ENCODE assay signal across 9 mouse cellular contexts in genomic region chr5:45474215-45474614, GRCm38 (mm10). TPM values are rescaled to one million over a fixed set of nuclear protein-coding genes. Genes with fewer than 3 reads are reported as not detected.
DNase-seq lines count a peak whose midpoint lies in the region; TF ChIP-seq lines count a peak whose summit lies in the region.
"Had no signal": no experiment of that assay in that cellular context is flagged by ENCODE, and none has a peak within 500 bp of the region (broad histone marks: within the 10 kb centered on the region; RNA-seq: fewer than 3 reads in every experiment).

No protein-coding gene starts in this region.

- no peak for TF ChIP-seq POLR2A in MEL (IDR thresholded peaks at IDR 0.05; ENCODE audit: control insufficient read depth in 1 of 2, insufficient read depth in 1 of 2, low read depth in 1 of 2, low read length in 2 of 2, poor library complexity in 1 of 2)

- H3K79me2 ChIP-seq in MEL (ENCODE audit: control insufficient read depth, insufficient read depth, low read length, poor library complexity), result no peaks in the 10 kb centered on the region

- TF ChIP-seq CTCF in left cerebral cortex, adult 2 months (IDR thresholded peaks at IDR 0.05), result peak; percentile 86
- TF ChIP-seq CTCF in MEL (IDR thresholded peaks at IDR 0.05 in 2 of 3, conservative IDR thresholded peaks at IDR 0.05 in 1 of 3; ENCODE audit: control insufficient read depth in 1 of 3, insufficient read depth in 1 of 3, low read depth in 2 of 3, low read length in 3 of 3, poor library complexity in 1 of 3, severe bottlenecking in 1 of 3), result peak; percentile 34 to 98 (median 90)

- no peaks in the 10 kb centered on the region for H3K9me3 ChIP-seq in MEL (replicated peaks; ENCODE audit: insufficient read depth, low read length)

- H3K4me3 ChIP-seq in left cerebral cortex, adult 2 months, result no peak overlapping the region
- no peak overlapping the region for H3K4me3 ChIP-seq in MEL (ENCODE audit: control insufficient read depth in 1 of 2, insufficient read depth in 1 of 2, low read depth in 2 of 2, low read length in 2 of 2)

- DNase-seq in left cerebral cortex, adult 2 months (ENCODE audit: extremely low spot score in 1 of 2, low spot score in 2 of 2), result peak in 1 of 2 experiments; percentile 48
- no peak for DNase-seq in left cerebral cortex, postnatal 36 days (ENCODE audit: low spot score in 2 of 2)
- peak; percentile 89 for DNase-seq in MEL (ENCODE audit: low read depth, low spot score)
- DNase-seq in cerebellum, adult 9-11 months, result peak; percentile 30
- peak; percentile 17 to 58 for DNase-seq in heart, postnatal 14 days
- peak; percentile 39 for DNase-seq in left cerebral cortex, postnatal 4 days
- peak; percentile 17 to 46 for DNase-seq in natural killer cell, adult 2 months (ENCODE audit: low spot score in 2 of 2)
- no peak for DNase-seq in spleen, postnatal 4 days (ENCODE audit: low spot score in 2 of 2)

- H3K9ac ChIP-seq in MEL (ENCODE audit: control insufficient read depth, low read depth, low read length, poor library complexity, severe bottlenecking), result no peak overlapping the region

- intact Hi-C loops in left cerebral cortex, adult 2 months (cut with DNase I), result loop anchor here (1.0 to 2.0 kb wide), 3 partner anchors 19 to 195 kb away; partner anchors contain the start of genes Lap3 and Ncapg
- intact Hi-C loops in left cerebral cortex, postnatal 36 days (cut with DNase I), result loop anchor here (1.0 to 5.0 kb wide), 3 partner anchors 58 to 873 kb away; no protein-coding TSS in a partner anchor
- intact Hi-C loops in heart, postnatal 14 days (cut with DNase I), result loop anchor here (2.0 to 5.0 kb wide), 2 partner anchors 195 to 873 kb away; partner anchors contain the start of gene Ncapg
- intact Hi-C loops in left cerebral cortex, postnatal 4 days (cut with DNase I), result loop anchor here (2.0 to 10.0 kb wide), 2 partner anchors 195 to 871 kb away; partner anchors contain the start of gene Ncapg

- H3K4me1 ChIP-seq in MEL (ENCODE audit: control insufficient read depth in 1 of 2, insufficient read depth in 2 of 2, low read length in 2 of 2), result no peaks in the 10 kb centered on the region

- no peaks in the 10 kb centered on the region for H3K36me3 ChIP-seq in MEL (ENCODE audit: control insufficient read depth in 1 of 2, insufficient read depth in 2 of 2, low read length in 2 of 2)

- peak; percentile 99 for TF ChIP-seq RAD21 in MEL (IDR thresholded peaks at IDR 0.05; ENCODE audit: low read depth, low read length)

- TF ChIP-seq EP300 in MEL (IDR thresholded peaks at IDR 0.05; ENCODE audit: low read depth in 1 of 2, low read length in 2 of 2), result no peak

- peaks cover 3 to 10% of the 10 kb centered on the region in 2 experiments for H3K27me3 ChIP-seq in MEL (ENCODE audit: control insufficient read depth in 1 of 2, insufficient read depth in 2 of 2, low read length in 2 of 2)

- H3K27ac ChIP-seq in left cerebral cortex, adult 2 months, result peak overlapping the region; percentile 3; the same call in 1 of the 2 replicates
- H3K27ac ChIP-seq in MEL (ENCODE audit: control insufficient read depth, low read depth, low read length), result no peak overlapping the region

TF ChIP-seq in MEL, 35 proteins besides CTCF, POLR2A, EP300 and RAD21:
- TF ChIP-seq SMC3 (IDR thresholded peaks at IDR 0.05; ENCODE audit: low read depth, low read length) (peak; percentile 92), ELF1 (IDR thresholded peaks at IDR 0.05; ENCODE audit: low read depth, low read length) (no peak), NRF1 (IDR thresholded peaks at IDR 0.05; ENCODE audit: insufficient read depth, low read depth, low read length, poor library complexity, severe bottlenecking) (no peak), USF1 (IDR thresholded peaks at IDR 0.05; ENCODE audit: low read depth, low read length) (no peak), TCF12 (IDR thresholded peaks at IDR 0.05; ENCODE audit: low read depth, low read length) (no peak), TBP (IDR thresholded peaks at IDR 0.05; ENCODE audit: low read depth, low read length) (no peak), UBTF (IDR thresholded peaks at IDR 0.05; ENCODE audit: borderline replicate concordance, insufficient read depth, low read depth, low read length) (no peak), ZNF384 (IDR thresholded peaks at IDR 0.05; ENCODE audit: low read depth, low read length) (no peak), SIN3A (IDR thresholded peaks at IDR 0.05; ENCODE audit: low read length) (peak; percentile 66), HCFC1 (IDR thresholded peaks at IDR 0.05; ENCODE audit: low read depth, low read length) (no peak), ZMIZ1 (IDR thresholded peaks at IDR 0.05; ENCODE audit: low read depth, low read length) (no peak), MYC (IDR thresholded peaks at IDR 0.05; ENCODE audit: low read depth, low read length) (peak; percentile 74; the same call in 1 of the 2 replicates), MXI1 (IDR thresholded peaks at IDR 0.05; ENCODE audit: low read depth, low read length) (no peak), JUND (IDR thresholded peaks at IDR 0.05; ENCODE audit: low read depth, low read length) (no peak), MEF2A (IDR thresholded peaks at IDR 0.05; ENCODE audit: extremely low read depth, insufficient replicate concordance, low read depth, low read length, poor library complexity, severe bottlenecking) (no peak), ZC3H11A (IDR thresholded peaks at IDR 0.05; ENCODE audit: low read depth, low read length) (peak; percentile 95), MAX (IDR thresholded peaks at IDR 0.05; ENCODE audit: low read length) (peak; percentile 45; the same call in 1 of the 2 replicates), MAZ (IDR thresholded peaks at IDR 0.05; ENCODE audit: low read depth, low read length) (0 out of 2 replicates have a peak, but pooled peaks have one; percentile 30)

RNA-seq across cellular contexts. Expression of gene Lap3, which starts 19.0 kb away (rescaled TPM):
- 10 to 100 TPM; 38.6 to 47.5 TPM for total RNA-seq in left cerebral cortex, adult 2 months (2021)
- 10 to 100 TPM; 50.4 to 53.7 TPM for total RNA-seq in left cerebral cortex, postnatal 36 days (2021)
- 203 and 205 TPM in 2 replicates for total RNA-seq in MEL (2012; rRNA removed)
- 100 to 1,000 TPM; 172 to 213 TPM for polyA plus RNA-seq in MEL (2012; ENCODE audit: insufficient read depth in 1 of 2, insufficient read length in 2 of 2, low read depth in 1 of 2, low replicate concordance in 2 of 2, missing spikeins in 1 of 2)
- 10 to 100 TPM; 68.9 to 75.3 TPM for total RNA-seq in heart, postnatal 14 days (2021)
- total RNA-seq in left cerebral cortex, postnatal 4 days (2021), result 10 to 100 TPM; 31.0 to 38.4 TPM

RNA-seq across cellular contexts. Expression of gene Clrn2, which starts 20.7 kb away (rescaled TPM):
- total RNA-seq in left cerebral cortex, adult 2 months (2021), result 1 to 10 TPM in 1 of 2 experiments, under 1 TPM in 1; 0.37 to 1.1 TPM
- 1 to 10 TPM in 1 of 2 experiments, under 1 TPM in 1; 0.91 to 1.2 TPM for total RNA-seq in left cerebral cortex, postnatal 36 days (2021)
- not detected in 2 replicates for total RNA-seq in MEL (2012; rRNA removed)
- not detected for polyA plus RNA-seq in MEL (2012; ENCODE audit: insufficient read depth in 1 of 2, insufficient read length in 2 of 2, low read depth in 1 of 2, low replicate concordance in 2 of 2, missing spikeins in 1 of 2)
- not detected for total RNA-seq in heart, postnatal 14 days (2021)
- total RNA-seq in left cerebral cortex, postnatal 4 days (2021), result not detected
- polyA plus RNA-seq: liver, embryonic 16.5 days had no signal

RNA-seq across cellular contexts. Expression of gene Qdpr, which starts 24.2 kb away (rescaled TPM):
- total RNA-seq in left cerebral cortex, adult 2 months (2021), result 100 to 1,000 TPM; 130 to 138 TPM
- total RNA-seq in left cerebral cortex, postnatal 36 days (2021), result 100 to 1,000 TPM; 111 to 158 TPM
- total RNA-seq in MEL (2012; rRNA removed), result 113 and 119 TPM in 2 replicates
- polyA plus RNA-seq in MEL (2012; ENCODE audit: insufficient read depth in 1 of 2, insufficient read length in 2 of 2, low read depth in 1 of 2, low replicate concordance in 2 of 2, missing spikeins in 1 of 2), result 100 to 1,000 TPM in 1 of 2 experiments, not detected in 1; 226 TPM
- 10 to 100 TPM; 69.2 to 73.7 TPM for total RNA-seq in heart, postnatal 14 days (2021)
- 10 to 100 TPM; 69.2 to 73.4 TPM for total RNA-seq in left cerebral cortex, postnatal 4 days (2021)

RNA-seq across cellular contexts. Expression of gene Med28, which starts 45.8 kb away (rescaled TPM):
- 100 to 1,000 TPM; 107 to 108 TPM for total RNA-seq in left cerebral cortex, adult 2 months (2021)
- total RNA-seq in left cerebral cortex, postnatal 36 days (2021), result 100 to 1,000 TPM in 1 of 2 experiments, 10 to 100 TPM in 1; 98.5 to 101 TPM
- total RNA-seq in MEL (2012; rRNA removed), result 192 and 195 TPM in 2 replicates
- polyA plus RNA-seq in MEL (2012; ENCODE audit: insufficient read depth in 1 of 2, insufficient read length in 2 of 2, low read depth in 1 of 2, low replicate concordance in 2 of 2, missing spikeins in 1 of 2), result 100 to 1,000 TPM in 1 of 2 experiments, not detected in 1; 177 TPM
- total RNA-seq in heart, postnatal 14 days (2021), result 10 to 100 TPM; 44.3 to 48.4 TPM
- total RNA-seq in left cerebral cortex, postnatal 4 days (2021), result 10 to 100 TPM; 91.8 to 96.5 TPM

Comparison
In these comparisons a context has a peak if more than half of its experiments do, and no peak if none do; other contexts are left out.
1. DNase-seq: peak in MEL (single experiment), cerebellum, adult 9-11 months (single experiment), heart, postnatal 14 days (2 of 2), left cerebral cortex, postnatal 4 days (single experiment) and natural killer cell, adult 2 months (2 of 2); none in left cerebral cortex, postnatal 36 days (0 of 2) and spleen, postnatal 4 days (0 of 2).